Mouse (Mus musculus) C2C12 (cell line): Measurements from ENCODE around the gene Gtf3c5. TPM values are rescaled to one million over a fixed set of nuclear protein-coding genes. Genes with fewer than 3 reads are reported as not detected.

Experiments used
- H3K27me3 ChIP-seq: one replicate; pipeline ENCODE4 v1.6.1; 2011; ENCODE audit not compliant: control insufficient read depth, insufficient read depth, insufficient read length
- H3K36me3 ChIP-seq: one replicate; pipeline ENCODE4 v1.6.1; 2011; ENCODE audit not compliant: control insufficient read depth, insufficient read depth
- H3K4me3 ChIP-seq: one replicate; pipeline ENCODE4 v1.5.1; 2011; ENCODE audit warnings: mild to moderate bottlenecking, control low read depth; ENCODE audit not compliant: poor library complexity, insufficient read depth, severe bottlenecking
- H3K79me2 ChIP-seq: one replicate; pipeline ENCODE4 v1.6.1; 2011; ENCODE audit not compliant: control insufficient read depth, insufficient read depth
- H3K79me3 ChIP-seq: one replicate; pipeline ENCODE4 v1.6.1; 2011; ENCODE audit warnings: low read depth, control low read depth
- H3ac ChIP-seq: one replicate; pipeline ENCODE3; 2011; ENCODE audit warnings: low read depth; ENCODE audit not compliant: control insufficient read depth, insufficient read length
- CEBPB ChIP-seq: IDR thresholded peaks from one replicate; pipeline ENCODE4 v1.6.1; 2011; ENCODE audit warnings: low read depth, mild to moderate bottlenecking, control low read depth, moderate library complexity
- CTCF ChIP-seq: IDR thresholded peaks from one replicate; pipeline ENCODE4 v1.5.1; 2011; ENCODE audit not compliant: control insufficient read depth, insufficient read depth, insufficient read length
- FOSL1 ChIP-seq: IDR thresholded peaks from one replicate; pipeline ENCODE4 v1.8.0; 2011; ENCODE audit warnings: mild to moderate bottlenecking, low read length; ENCODE audit not compliant: poor library complexity, insufficient read depth, severe bottlenecking
- MAX ChIP-seq: IDR thresholded peaks from one replicate; pipeline ENCODE4 v1.6.1; 2011; ENCODE audit warnings: mild to moderate bottlenecking, control low read depth
- MYOD1 ChIP-seq: IDR thresholded peaks from one replicate; pipeline ENCODE4 v1.6.1; 2011; ENCODE audit warnings: low read depth; ENCODE audit not compliant: control insufficient read depth, insufficient read length
- MYOG ChIP-seq: IDR thresholded peaks from one replicate; pipeline ENCODE4 v1.6.1; 2011; ENCODE audit not compliant: control insufficient read depth, insufficient read length; ENCODE audit errors: extremely low read depth
- USF1 ChIP-seq: IDR thresholded peaks from one replicate; pipeline ENCODE4 v1.6.1; 2011; ENCODE audit warnings: low read depth, mild to moderate bottlenecking, control low read depth, moderate library complexity
- polyA plus RNA-seq: library from polyadenylated mRNA; unstranded; fragments of >200 nt; fragmentation: generic; extraction: Trizol; gene quantifications from one replicate; pipeline ENCODE4 v1.2.1, GENCODE M21; 2012; ENCODE audit warnings: missing spikeins

Gene Gtf3c5
- polyA plus RNA-seq, 1 experiment, result 28.1 TPM

GRCm38 (mm10) chr2:28535263-28535540 lies 48.3 kb downstream of the Gtf3c5 start:
- no peaks in the 10 kb centered on the region for H3K79me2 ChIP-seq
- no peaks in the 10 kb centered on the region for H3K36me3 ChIP-seq
- no peak for TF ChIP-seq USF1
- TF ChIP-seq FOSL1, result no peak
- TF ChIP-seq CTCF, result no peak
- no peak for TF ChIP-seq MYOG
- no peak for TF ChIP-seq CEBPB
- no peak for TF ChIP-seq MAX
- no peak for TF ChIP-seq MYOD1
- no peaks in the 10 kb centered on the region for H3K27me3 ChIP-seq
- H3K4me3 ChIP-seq, result no peak overlapping the region
- no peak overlapping the region for H3ac ChIP-seq
- H3K79me3 ChIP-seq, result no peaks in the 10 kb centered on the region

GRCm38 (mm10) chr2:28534436-28535262 lies 48.9 kb downstream of the Gtf3c5 start:
- no peaks in the 10 kb centered on the region for H3K27me3 ChIP-seq
- no peak overlapping the region for H3K4me3 ChIP-seq
- no peaks in the 10 kb centered on the region for H3K36me3 ChIP-seq
- no peaks in the 10 kb centered on the region for H3K79me2 ChIP-seq
- no peaks in the 10 kb centered on the region for H3K79me3 ChIP-seq
- TF ChIP-seq USF1 (no peak), FOSL1 (no peak), MYOD1 (no peak), MYOG (no peak), MAX (no peak), CTCF (no peak), CEBPB (no peak)
- H3ac ChIP-seq, result no peak overlapping the region

- Histone ChIP-seq H3K79me2 (no peaks in the 10 kb centered on the region), H3K36me3 (no peaks in the 10 kb centered on the region), H3K27me3 (no peaks in the 10 kb centered on the region), H3K79me3 (no peaks in the 10 kb centered on the region), H3ac (no peak overlapping the region), H3K4me3 (peak overlapping the region; percentile 34)
- no peak for TF ChIP-seq FOSL1
- TF ChIP-seq CEBPB, result no peak
- TF ChIP-seq MAX, result no peak
- TF ChIP-seq CTCF, result no peak
- TF ChIP-seq MYOG, result no peak
- TF ChIP-seq MYOD1, result no peak
- no peak for TF ChIP-seq USF1
Observed at GRCm38 (mm10) chr2:28533901-28534435, 49.6 kb downstream of the Gtf3c5 start.

GRCm38 (mm10) chr2:28532938-28533771 lies 50.4 kb downstream of the Gtf3c5 start:
- H3ac ChIP-seq, result peak overlapping the region; percentile 89
- TF ChIP-seq CEBPB, result no peak
- TF ChIP-seq MYOD1, result no peak
- no peak for TF ChIP-seq MAX
- no peak for TF ChIP-seq USF1
- no peak for TF ChIP-seq CTCF
- no peak for TF ChIP-seq FOSL1
- no peak for TF ChIP-seq MYOG
- no peaks in the 10 kb centered on the region for H3K79me2 ChIP-seq
- H3K36me3 ChIP-seq, result no peaks in the 10 kb centered on the region
- no peaks in the 10 kb centered on the region for H3K27me3 ChIP-seq
- no peaks in the 10 kb centered on the region for H3K79me3 ChIP-seq
- peak overlapping the region; percentile 34 for H3K4me3 ChIP-seq

GRCm38 (mm10) chr2:28530311-28530710 lies 53.2 kb downstream of the Gtf3c5 start:
- Histone ChIP-seq H3K36me3 (no peaks in the 10 kb centered on the region), H3K27me3 (no peaks in the 10 kb centered on the region), H3K79me2 (no peaks in the 10 kb centered on the region), H3K79me3 (no peaks in the 10 kb centered on the region), H3K4me3 (no peak overlapping the region), H3ac (no peak overlapping the region)
- TF ChIP-seq MYOD1 (no peak), USF1 (no peak), CTCF (no peak), MYOG (no peak), CEBPB (no peak), MAX (no peak), FOSL1 (no peak)
